ENCODE assay signal across 13 mouse cellular contexts in genomic region chr7:49981511-49982227, GRCm38 (mm10). TPM values are rescaled to one million over a fixed set of nuclear protein-coding genes. Genes with fewer than 3 reads are reported as not detected.
DNase-seq lines count a peak whose midpoint lies in the region; ATAC-seq and TF ChIP-seq lines count a peak whose summit lies in the region.
"Had no signal": no experiment of that assay in that cellular context is flagged by ENCODE, and none has a peak within 500 bp of the region (broad histone marks: within the 10 kb centered on the region; RNA-seq: fewer than 3 reads in every experiment).

No protein-coding gene starts in this region.

- H3K4me2 ChIP-seq in lung, postnatal 0 days (replicated peaks; ENCODE audit: low read depth, low read length), result no peak overlapping the region
- H3K4me2 ChIP-seq in forebrain, postnatal 0 days (ENCODE audit: low read depth), result no peak overlapping the region

- no peaks in the 10 kb centered on the region for H3K4me1 ChIP-seq in lung, postnatal 0 days (ENCODE audit: insufficient read depth, low read depth, low read length)
- no peaks in the 10 kb centered on the region for H3K4me1 ChIP-seq in forebrain, postnatal 0 days (ENCODE audit: insufficient read depth)

- no peaks in the 10 kb centered on the region for H3K36me3 ChIP-seq in lung, postnatal 0 days (ENCODE audit: insufficient read depth, low read length)
- no peaks in the 10 kb centered on the region for H3K36me3 ChIP-seq in forebrain, postnatal 0 days (ENCODE audit: insufficient read depth)

- TF ChIP-seq CTCF in lung, postnatal 0 days (IDR thresholded peaks at IDR 0.05), result peak; percentile 20; the same call in 1 of the 2 replicates
- peak; percentile 57 for TF ChIP-seq CTCF in forebrain, postnatal 0 days (IDR thresholded peaks at IDR 0.05; ENCODE audit: low read depth)

- H3K9ac ChIP-seq in lung, postnatal 0 days (replicated peaks; ENCODE audit: low read depth), result no peak overlapping the region
- H3K9ac ChIP-seq in forebrain, postnatal 0 days, result no peak overlapping the region

- H3K9me3 ChIP-seq in lung, postnatal 0 days (ENCODE audit: low read length), result no peaks in the 10 kb centered on the region
- no peaks in the 10 kb centered on the region for H3K9me3 ChIP-seq in forebrain, postnatal 0 days (ENCODE audit: low read length)

- no peak overlapping the region for H3K4me3 ChIP-seq in lung, postnatal 0 days (ENCODE audit: low read depth, low read length)
- H3K4me3 ChIP-seq in forebrain, postnatal 0 days (ENCODE audit: low read depth, low read length), result no peak overlapping the region

- peak; percentile 26 to 40 for DNase-seq in cerebellum, postnatal 14 days
- no peak for DNase-seq in cerebellum, adult 9-11 months
- DNase-seq in lung, postnatal 0 days (ENCODE audit: low spot score), result no peak
- no peak for DNase-seq in lung, postnatal 10 days
- DNase-seq in forebrain, postnatal 0 days, result peak; percentile 45
- no peak for DNase-seq in Muller cell, postnatal 12 days (ENCODE audit: inconsistent ontology term)
- no peak for DNase-seq in adrenal gland, adult (ENCODE audit: inconsistent age in 2 of 2, low spot score in 1 of 2)
- DNase-seq in ovary, postnatal 14 days (ENCODE audit: low spot score), result no peak
- DNase-seq: kidney, adult 8-10 months; layer of hippocampus, postnatal 36 days; liver; right cerebral cortex, postnatal 14 days had no signal

- no peak for ATAC-seq in lung, postnatal 0 days
- ATAC-seq in forebrain, postnatal 0 days, result peak; percentile 92

- TF ChIP-seq EP300 in lung, postnatal 0 days (IDR thresholded peaks at IDR 0.05), result no peak

- H3K27me3 ChIP-seq in lung, postnatal 0 days (replicated peaks; ENCODE audit: insufficient read depth, low read length), result no peaks in the 10 kb centered on the region
- peaks cover 13% of the 10 kb centered on the region for H3K27me3 ChIP-seq in forebrain, postnatal 0 days (ENCODE audit: insufficient read depth, low read length)

- no peak overlapping the region for H3K27ac ChIP-seq in lung, postnatal 0 days (ENCODE audit: low read length)
- no peak overlapping the region for H3K27ac ChIP-seq in forebrain, postnatal 0 days (ENCODE audit: low read depth, low read length)

- WGBS in lung, postnatal 0 days, result 26% methylated on average over 9 of the region's 9 CpGs
- 8% methylated on average over 9 of the region's 9 CpGs for WGBS in forebrain, postnatal 0 days

RNA-seq across cellular contexts. Expression of gene Nell1, which starts 7.0 kb away (rescaled TPM):
- polyA plus RNA-seq in lung, postnatal 0 days (2015; fragmentation: Nextera tagmentation; extraction: Ambion mirVana), result 2.7 and 3.2 TPM in 2 replicates
- 41.7 and 56.3 TPM in 2 replicates for total RNA-seq in forebrain, postnatal 0 days (2014; rRNA removed)
- polyA plus RNA-seq in forebrain, postnatal 0 days (2015; fragmentation: Nextera tagmentation; extraction: Ambion mirVana), result 20.5 and 32.6 TPM in 2 replicates
- total RNA-seq: common myeloid progenitor, adult 5-6 weeks had no signal

Comparison
In these comparisons a context has a peak if more than half of its experiments do, and no peak if none do; other contexts are left out.
1. DNase-seq: peak in cerebellum, postnatal 14 days (2 of 2) and forebrain, postnatal 0 days (single experiment); none in cerebellum, adult 9-11 months (single experiment), lung, postnatal 0 days (single experiment), lung, postnatal 10 days (single experiment), Muller cell, postnatal 12 days (single experiment), adrenal gland, adult (0 of 2) and ovary, postnatal 14 days (single experiment).